ENCODE assay signal across 8 mouse cellular contexts in genomic region chr9:102717164-102717885, GRCm38 (mm10). TPM values are rescaled to one million over a fixed set of nuclear protein-coding genes. Genes with fewer than 3 reads are reported as not detected.
DNase-seq lines count a peak whose midpoint lies in the region; ATAC-seq and TF ChIP-seq lines count a peak whose summit lies in the region.

No protein-coding gene starts in this region.

- H3K4me3 ChIP-seq in CH12.LX (replicated peaks in 1 of 3; ENCODE audit: low read depth in 2 of 3, low read length in 2 of 3, poor library complexity in 1 of 3), result peak overlapping the region in 1 of 3 experiments; percentile 41
- H3K4me3 ChIP-seq in forebrain, embryonic 14.5 days (ENCODE audit: low read depth, low read length), result peak overlapping the region; percentile 86
- peak overlapping the region; percentile 59 for H3K4me3 ChIP-seq in liver, embryonic 15.5 days (replicated peaks)
- H3K4me3 ChIP-seq in neural tube, embryonic 13.5 days, result peak overlapping the region; percentile 95

- under 1% methylated on average over 45 of the region's 50 CpGs for WGBS in forebrain, embryonic 14.5 days
- WGBS in liver, embryonic 15.5 days (ENCODE audit: insufficient replicate concordance), result under 1% methylated on average over 50 of the region's 50 CpGs
- under 1% methylated on average over 50 of the region's 50 CpGs for WGBS in neural tube, embryonic 13.5 days

- peaks cover 14% of the 10 kb centered on the region for H3K9me3 ChIP-seq in CH12.LX (replicated peaks; ENCODE audit: low read length)
- H3K9me3 ChIP-seq in forebrain, embryonic 14.5 days (replicated peaks; ENCODE audit: control insufficient read depth, low read length), result no peaks in the 10 kb centered on the region
- H3K9me3 ChIP-seq in liver, embryonic 15.5 days (replicated peaks), result no peaks in the 10 kb centered on the region
- H3K9me3 ChIP-seq in neural tube, embryonic 13.5 days, result no peaks in the 10 kb centered on the region

- H3K27me3 ChIP-seq in CH12.LX (replicated peaks), result peaks cover 45% of the 10 kb centered on the region
- H3K27me3 ChIP-seq in forebrain, embryonic 14.5 days (replicated peaks; ENCODE audit: control insufficient read depth, insufficient read depth, low read length), result no peaks in the 10 kb centered on the region
- peaks cover 70% of the 10 kb centered on the region for H3K27me3 ChIP-seq in liver, embryonic 15.5 days
- no peaks in the 10 kb centered on the region for H3K27me3 ChIP-seq in neural tube, embryonic 13.5 days

- H3K4me1 ChIP-seq in CH12.LX (ENCODE audit: control insufficient read depth in 1 of 2, insufficient read depth in 2 of 2), result peaks cover 0 to 4% of the 10 kb centered on the region in 2 experiments; a peak in 1 of 4 replicates
- peaks cover 44% of the 10 kb centered on the region for H3K4me1 ChIP-seq in forebrain, embryonic 14.5 days (ENCODE audit: control insufficient read depth, insufficient read depth, low read length)
- H3K4me1 ChIP-seq in liver, embryonic 15.5 days (replicated peaks), result peaks cover 26% of the 10 kb centered on the region
- H3K4me1 ChIP-seq in neural tube, embryonic 13.5 days (replicated peaks), result peaks cover 65% of the 10 kb centered on the region

- TF ChIP-seq EP300 in CH12.LX (IDR thresholded peaks at IDR 0.05; ENCODE audit: low read length), result no peak

- intact Hi-C loops in heart, postnatal 10 days (cut with DNase I), result loop anchor here (1.0 to 5.0 kb wide), 2 partner anchors 62 to 150 kb away; no protein-coding TSS in a partner anchor

- no peak for TF ChIP-seq POLR2A in CH12.LX (IDR thresholded peaks at IDR 0.05; ENCODE audit: low read depth, low read length)

- H3K27ac ChIP-seq in CH12.LX (ENCODE audit: insufficient read depth, low read depth), result no peak overlapping the region
- peak overlapping the region; percentile 96 for H3K27ac ChIP-seq in forebrain, embryonic 14.5 days (ENCODE audit: low read depth, low read length)
- H3K27ac ChIP-seq in liver, embryonic 15.5 days (replicated peaks), result peak overlapping the region; percentile 83
- peak overlapping the region; percentile 99 for H3K27ac ChIP-seq in neural tube, embryonic 13.5 days (replicated peaks)

- DNase-seq in CH12.LX (ENCODE audit: extremely low read depth), result no peak
- DNase-seq in c-Kit-positive CD71-positive TER-119-positive erythroid progenitor cells, embryonic 14.5 days (ENCODE audit: low spot score), result peak; percentile 10
- DNase-seq in forebrain, embryonic 14.5 days (ENCODE audit: low spot score), result peak; percentile 94
- peak; percentile 94 for DNase-seq in heart, postnatal 10 days
- DNase-seq in kidney, postnatal 4 days, result peak; percentile 91 to 96
- DNase-seq in testis, postnatal 10 days (ENCODE audit: low spot score), result peak; percentile 91

- dilution Hi-C loops in CH12.LX (cut with MboI; ENCODE audit: extremely low pct_ligation_motif_present, extremely low pct_unique_long_range_greater_than_20kb, low sequenced_read_pairs), result no loop called here

- no peak for TF ChIP-seq RAD21 in CH12.LX (IDR thresholded peaks at IDR 0.05; ENCODE audit: low read depth, low read length)

- H3K36me3 ChIP-seq in CH12.LX (replicated peaks in 1 of 2; ENCODE audit: control insufficient read depth in 1 of 2, insufficient read depth in 1 of 2, low read length in 1 of 2), result no peaks in the 10 kb centered on the region
- peaks cover 24% of the 10 kb centered on the region for H3K36me3 ChIP-seq in forebrain, embryonic 14.5 days (ENCODE audit: control insufficient read depth, insufficient read depth, low read length)
- peaks cover 11% of the 10 kb centered on the region; the same call in 1 of the 2 replicates for H3K36me3 ChIP-seq in liver, embryonic 15.5 days (replicated peaks)
- peaks cover 19% of the 10 kb centered on the region for H3K36me3 ChIP-seq in neural tube, embryonic 13.5 days

- H3K4me2 ChIP-seq in CH12.LX (ENCODE audit: insufficient read depth, low read depth, poor library complexity, severe bottlenecking), result peak overlapping the region; percentile 13; the same call in 1 of the 2 replicates
- H3K4me2 ChIP-seq in forebrain, embryonic 14.5 days (ENCODE audit: low read length), result peak overlapping the region; percentile 94
- H3K4me2 ChIP-seq in liver, embryonic 15.5 days, result peak overlapping the region; percentile 69
- H3K4me2 ChIP-seq in neural tube, embryonic 13.5 days, result peak overlapping the region; percentile 99

- in situ Hi-C loops in CH12.LX (cut with MboI; ENCODE audit: low pct_ligation_motif_present, low pct_unique_long_range_greater_than_20kb, low sequenced_read_pairs), result loop anchor here (10.0 kb wide), 1 partner anchor 157 kb away; no protein-coding TSS in a partner anchor

- ATAC-seq in forebrain, embryonic 14.5 days, result peak; percentile 85
- peak; percentile 70 for ATAC-seq in liver, embryonic 15.5 days (ENCODE audit: insufficient read depth)
- peak; percentile 80 for ATAC-seq in neural tube, embryonic 13.5 days (ENCODE audit: low read depth)

- TF ChIP-seq CTCF in CH12.LX (conservative IDR thresholded peaks at IDR 0.05 in 1 of 2, IDR thresholded peaks at IDR 0.05 in 1 of 2; ENCODE audit: low read depth in 2 of 2, low read length in 2 of 2), result 0 out of 4 replicates have a peak, but pooled peaks of 1 of the 2 experiments have one; percentile 13

- no peaks in the 10 kb centered on the region for H3K79me2 ChIP-seq in CH12.LX (replicated peaks; ENCODE audit: control insufficient read depth, extremely low read depth, insufficient read depth, poor library complexity, severe bottlenecking)

- H3K9ac ChIP-seq in CH12.LX (ENCODE audit: insufficient read depth, low read depth), result no peak overlapping the region; the same call in 1 of the 2 replicates
- peak overlapping the region; percentile 97 for H3K9ac ChIP-seq in forebrain, embryonic 14.5 days (ENCODE audit: low read length)
- H3K9ac ChIP-seq in liver, embryonic 15.5 days, result peak overlapping the region; percentile 47
- H3K9ac ChIP-seq in neural tube, embryonic 13.5 days, result peak overlapping the region; percentile 100

TF ChIP-seq in CH12.LX, 34 proteins besides CTCF, POLR2A, EP300 and RAD21:
- TF ChIP-seq NRF1 (IDR thresholded peaks at IDR 0.05; ENCODE audit: low read depth, low read length), result peak; percentile 55
- TF ChIP-seq TCF12 (IDR thresholded peaks at IDR 0.05; ENCODE audit: low read depth, low read length), result no peak

RNA-seq across cellular contexts. Expression of gene Amotl2, which starts 0.9 kb away (rescaled TPM):
- total RNA-seq in CH12.LX (2012; rRNA removed), result 0.08 TPM in 1 of 2 replicates, not detected in the other
- total RNA-seq in CH12.LX (2014; rRNA removed), result not detected in 2 replicates
- not detected in 2 replicates for polyA plus RNA-seq in CH12.LX (2012; ENCODE audit: insufficient read length, low read depth)
- polyA plus RNA-seq in forebrain, embryonic 14.5 days (2014; fragmentation: Nextera tagmentation; extraction: Ambion mirVana), result 30.4 and 44.0 TPM in 2 replicates
- 10 to 100 TPM; 79.2 to 90.2 TPM for total RNA-seq in heart, postnatal 10 days (2021)
- 5.1 and 5.4 TPM in 2 replicates for polyA plus RNA-seq in liver, embryonic 15.5 days (2015; fragmentation: Nextera tagmentation; extraction: Ambion mirVana)
- 59.3 and 69.6 TPM in 2 replicates for polyA plus RNA-seq in neural tube, embryonic 13.5 days (2015; fragmentation: Nextera tagmentation; extraction: Ambion mirVana)

Comparison
In these comparisons a context has a peak if more than half of its experiments do, and no peak if none do; other contexts are left out.
1. H3K4me2 ChIP-seq: peak in every context shown above with its lines; median percentile 99 in neural tube, embryonic 13.5 days; 94 in forebrain, embryonic 14.5 days; 69 in liver, embryonic 15.5 days; 13 in CH12.LX.